Mouse (Mus musculus) neutrophil, adult 5-6 weeks (primary cell): ENCODE measurements at regions not wholly inside any gene's neighbourhood (a gene's known extent, or its start where the extent isn't known, plus 50 kb on each side); places are given as distances from the start of the nearest gene placed in this dataset.
"Not testable (repeated sequence)": the region's sequence is repeated elsewhere in the genome, so short reads cannot be mapped to it uniquely, and the experiment has no call there.

Experiments
- ATAC-seq: fragments of 151-379, 151-347 bp; 2 replicates; pipeline ENCODE4 v1.8.0; 2017; ENCODE audit warnings: mild to moderate bottlenecking, moderate TSS enrichment; ENCODE audit not compliant: insufficient number of reproducible peaks, poor library complexity, low FRiP score, severe bottlenecking; ENCODE audit errors: extremely low read depth

DNA sequence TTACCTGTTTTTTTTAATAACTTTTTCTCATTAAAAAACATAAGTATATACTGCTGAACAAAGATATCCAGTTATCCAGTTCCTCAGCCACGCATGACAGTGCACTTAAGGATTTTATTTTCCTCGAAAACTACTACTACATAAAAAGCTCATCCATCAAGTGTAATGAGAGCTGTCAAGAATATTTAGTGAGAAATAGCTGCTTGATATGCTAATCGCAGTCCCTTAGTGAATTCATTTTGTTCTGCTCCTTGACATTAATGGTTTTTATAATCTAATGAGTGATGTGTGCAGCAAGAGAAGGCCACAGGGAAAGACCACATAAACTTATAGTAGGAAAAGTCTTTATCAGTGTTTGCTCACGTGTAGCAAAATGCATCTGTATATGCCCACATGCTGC, 754.0 kb upstream of the Slc39a10 start:
- no peak for ATAC-seq

DNA sequence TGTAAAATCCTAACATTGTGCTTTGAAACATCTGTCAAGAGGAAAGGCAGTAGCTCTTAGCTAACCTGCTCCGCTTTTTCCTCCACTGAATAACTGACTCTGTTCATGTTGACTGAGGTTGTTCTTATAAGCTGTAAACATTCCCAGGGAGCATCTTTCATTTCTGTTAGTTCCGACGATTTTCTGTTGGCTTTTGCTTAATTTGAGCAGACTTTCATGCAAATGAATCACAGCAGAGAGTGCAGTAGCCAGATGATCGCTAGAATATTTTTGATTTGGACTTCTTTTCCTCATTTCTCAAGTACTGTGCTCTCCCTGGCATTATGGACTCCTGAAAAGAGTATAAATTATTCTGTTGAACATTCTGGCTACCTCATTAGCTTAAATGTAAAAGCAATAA, 713.9 kb upstream of the Slc39a10 start:
- ATAC-seq, result no peak

DNA sequence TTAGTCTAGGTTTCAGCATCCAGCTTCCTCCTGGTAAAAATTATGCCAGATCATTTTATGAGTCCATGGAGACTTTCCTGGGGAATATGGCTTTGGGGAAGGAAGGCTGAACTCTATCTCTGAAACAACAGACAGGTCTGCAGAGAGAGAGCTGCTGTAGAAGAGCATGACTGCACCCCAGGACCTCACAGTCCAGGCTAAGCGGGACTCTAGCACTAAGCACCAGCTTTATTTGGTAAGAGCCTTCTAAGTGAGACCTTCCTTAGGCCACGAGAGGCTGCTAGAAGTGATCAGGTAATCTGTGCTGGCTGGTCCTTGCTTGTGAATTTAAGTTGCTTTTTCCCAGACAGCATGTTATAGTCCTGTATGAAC, 711.3 kb upstream of the Slc39a10 start:
- ATAC-seq, result no peak

DNA sequence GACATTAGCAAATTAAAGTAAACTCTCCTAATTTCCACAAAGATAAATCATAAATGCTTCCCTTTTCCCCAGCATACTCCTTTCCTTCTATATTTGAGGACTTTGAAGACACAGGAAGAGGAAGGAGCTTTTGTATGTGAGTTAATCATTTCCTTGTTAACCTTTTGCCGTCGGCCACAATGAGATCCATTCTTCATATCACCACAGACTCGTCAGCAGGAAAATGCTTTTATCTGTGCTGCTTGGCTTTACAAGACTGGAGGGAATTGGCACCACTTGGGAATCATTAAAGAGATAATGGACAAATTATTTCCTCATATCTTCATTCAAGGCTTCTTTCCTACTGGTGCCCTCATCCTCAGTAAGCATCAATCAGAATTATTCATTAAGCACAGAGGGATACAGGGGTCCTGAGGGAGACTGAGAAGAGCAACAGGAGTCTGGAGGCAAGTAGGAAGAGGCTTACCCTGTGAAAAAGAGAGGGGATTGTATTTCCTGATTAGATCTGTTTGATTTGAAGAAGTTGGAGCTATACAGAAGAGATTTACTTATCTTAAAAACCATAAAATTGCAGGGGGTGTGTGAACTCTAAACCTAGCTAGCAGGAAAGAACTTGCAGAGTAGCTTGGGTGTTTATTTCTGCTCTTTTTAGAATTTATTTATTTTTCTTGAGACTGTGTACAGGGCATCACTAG, 710.8 kb upstream of the Slc39a10 start:
- ATAC-seq, result no peak

DNA sequence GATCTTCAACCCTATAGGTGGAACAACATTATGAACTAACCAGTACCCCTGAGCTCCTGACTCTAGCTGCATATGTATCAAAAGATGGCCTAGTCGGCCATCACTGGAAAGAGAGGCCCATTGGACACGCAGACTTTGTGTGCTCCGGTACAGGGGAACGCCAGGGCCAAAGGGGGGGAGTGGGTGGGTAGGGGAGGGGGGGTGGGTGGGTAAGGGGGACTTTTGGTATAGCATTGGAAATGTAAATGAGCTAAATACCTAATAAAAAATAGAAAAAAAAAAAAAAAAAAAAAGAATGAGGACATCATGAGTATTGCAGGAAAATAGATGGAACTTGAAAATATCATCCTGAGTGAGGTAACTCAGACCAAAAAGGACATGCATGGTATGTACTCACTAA, 701.0 kb upstream of the Slc39a10 start:
- ATAC-seq, result not testable (repeated sequence)

DNA sequence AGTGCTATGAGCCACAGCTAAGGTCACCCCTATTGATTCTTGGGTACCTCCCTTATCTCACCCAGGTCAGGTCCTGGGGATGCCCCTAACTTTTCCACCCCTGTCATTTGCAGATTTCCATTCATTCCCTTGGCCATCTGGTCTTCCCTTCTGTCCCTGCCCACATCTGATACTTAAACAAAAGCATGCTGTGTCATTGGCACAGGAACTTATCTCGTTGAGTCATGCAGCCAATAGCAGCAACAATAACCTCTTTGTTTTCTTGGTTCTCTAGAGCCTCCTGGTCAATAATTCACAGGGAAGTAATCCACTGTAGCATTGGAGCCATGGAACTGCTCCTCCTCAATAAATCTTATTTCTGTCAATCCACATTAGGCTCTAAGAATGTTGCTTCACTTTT, 653.0 kb upstream of the Slc39a10 start:
- ATAC-seq, result no peak

DNA sequence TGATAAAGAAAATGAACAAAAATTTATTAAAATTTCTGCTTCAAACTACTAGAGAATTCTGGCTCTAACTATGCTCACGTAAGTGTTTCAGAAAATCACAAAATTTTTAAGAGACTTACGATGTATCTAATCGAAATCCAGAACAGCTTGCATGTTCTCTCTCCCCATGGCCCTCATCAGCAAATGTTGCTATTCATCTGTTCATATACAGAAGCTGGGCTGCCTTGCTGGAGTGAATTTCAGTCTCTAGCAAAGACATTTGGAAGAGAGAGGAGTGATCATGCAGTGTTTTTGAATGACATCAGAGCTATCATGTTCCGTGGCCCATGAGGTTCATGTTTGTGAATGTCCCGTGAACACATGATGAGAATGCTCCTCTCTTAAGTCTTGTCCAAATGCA, 618.8 kb upstream of the Slc39a10 start:
- no peak for ATAC-seq

DNA sequence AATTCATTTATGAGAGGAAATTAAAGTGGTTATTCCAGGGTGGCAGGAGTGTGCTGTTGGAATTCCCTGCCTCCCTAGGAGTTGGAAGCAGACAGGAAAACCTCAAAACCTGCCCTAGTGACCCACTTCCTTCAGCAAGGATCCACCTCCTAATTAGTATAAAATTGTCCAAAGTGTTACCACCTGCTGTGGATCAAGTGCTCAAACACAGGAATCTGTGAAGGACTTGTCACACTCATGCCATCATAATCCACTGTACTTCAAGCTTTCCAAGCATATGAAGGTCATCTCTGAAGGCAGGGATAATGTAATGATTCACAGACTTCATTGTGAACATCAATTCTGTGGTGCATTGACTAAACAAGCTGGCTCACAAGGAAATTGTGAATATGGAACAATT, 615.1 kb upstream of the Slc39a10 start:
- ATAC-seq, result no peak

DNA sequence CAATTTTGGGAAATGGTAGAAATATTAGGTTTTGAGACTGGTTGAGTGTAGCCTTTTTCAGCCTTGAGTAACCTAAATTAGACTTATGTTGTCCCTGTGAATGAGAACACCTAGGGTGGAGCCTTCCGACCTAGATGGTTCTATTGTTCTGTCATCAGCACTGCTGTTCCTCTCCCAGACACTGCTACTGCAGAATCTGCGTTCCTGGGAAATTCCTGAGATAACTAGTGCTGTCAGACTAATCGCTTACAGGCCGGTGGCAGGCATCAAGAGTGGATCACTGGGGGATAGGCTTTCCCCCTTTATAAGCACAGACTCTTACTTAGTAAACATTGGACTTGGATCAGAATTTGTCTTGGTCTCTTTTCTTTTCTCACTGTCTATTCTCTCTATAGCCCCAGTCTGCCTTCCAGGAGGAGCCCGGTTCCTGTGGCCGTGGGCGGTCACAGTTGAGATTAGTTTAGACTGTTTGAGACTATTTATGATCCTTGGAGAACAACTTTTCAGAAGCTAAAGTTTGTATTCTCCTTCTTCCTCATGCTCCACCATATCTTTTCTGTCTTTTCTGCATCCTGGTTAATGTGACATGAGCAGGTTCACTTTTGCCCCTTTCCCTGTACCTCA, 596.0 kb upstream of the Slc39a10 start:
- ATAC-seq, result no peak

DNA sequence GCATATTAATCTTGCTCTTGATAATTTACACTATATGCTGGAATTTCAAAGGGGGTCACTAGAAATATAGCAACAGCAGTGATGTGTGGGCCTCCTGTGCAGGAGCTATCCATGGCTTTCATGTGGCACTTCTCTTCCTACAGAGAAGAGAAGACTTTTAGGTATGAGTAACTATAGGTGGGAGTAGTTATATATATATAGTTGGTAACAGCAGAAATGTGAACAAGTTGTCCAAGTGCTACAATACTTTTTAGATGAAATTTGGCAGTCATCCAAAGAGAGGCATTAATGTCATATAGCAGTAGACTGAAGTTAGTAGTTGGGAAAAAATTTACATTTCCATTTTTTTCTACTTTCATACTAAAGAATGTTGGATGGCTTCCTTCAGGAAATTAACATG, 593.4 kb upstream of the Slc39a10 start:
- no peak for ATAC-seq

DNA sequence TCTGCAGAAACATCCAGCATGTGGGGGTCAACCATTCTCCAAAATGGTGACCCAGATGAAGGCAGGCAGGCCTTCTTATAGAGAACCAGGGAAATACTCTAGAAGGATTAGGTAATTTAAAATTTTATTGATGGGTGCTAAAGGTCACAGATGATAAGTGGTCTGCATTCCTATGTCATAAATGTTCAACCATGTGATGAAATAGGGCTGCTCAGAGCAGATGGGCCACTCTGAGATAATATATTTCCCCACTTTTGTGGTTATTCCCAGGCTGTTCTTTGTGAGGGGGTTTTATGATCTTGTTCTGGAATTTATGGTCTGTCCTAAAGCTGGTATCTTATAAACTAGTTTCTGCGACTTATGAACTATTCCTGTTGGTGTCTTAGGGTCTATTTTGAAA, 586.4 kb upstream of the Slc39a10 start:
- no peak for ATAC-seq

DNA sequence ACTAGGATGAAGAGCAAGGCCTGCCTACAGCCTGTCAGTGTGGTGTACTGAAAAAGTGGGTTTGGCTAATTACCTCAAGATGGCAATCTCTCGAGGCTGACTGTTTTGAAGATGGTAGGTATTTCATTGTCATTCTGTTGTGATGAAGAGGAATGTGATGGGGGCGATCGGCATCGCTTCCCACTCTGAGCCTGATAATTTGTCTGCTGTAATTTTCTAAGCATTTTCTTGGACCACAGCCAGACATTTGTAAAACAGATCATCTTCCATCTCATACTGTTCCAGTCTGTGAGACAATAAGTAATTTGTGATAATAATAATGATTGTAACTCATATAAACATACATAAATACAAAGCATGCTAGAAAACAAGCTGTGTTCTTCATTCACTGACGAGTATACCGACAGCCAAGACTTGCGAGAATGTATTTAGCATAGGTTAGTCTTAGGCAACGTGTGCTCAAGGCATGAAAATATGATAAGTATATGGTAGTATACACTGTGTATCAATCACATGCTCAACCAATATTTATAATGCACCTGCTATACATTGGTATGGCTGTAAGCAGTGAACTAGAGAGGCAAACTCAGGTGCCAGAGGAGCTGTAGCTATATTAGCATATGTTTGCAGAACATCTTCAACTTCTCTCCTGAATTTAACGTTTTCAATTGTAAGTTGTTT, 574.1 kb upstream of the Slc39a10 start:
- no peak for ATAC-seq

DNA sequence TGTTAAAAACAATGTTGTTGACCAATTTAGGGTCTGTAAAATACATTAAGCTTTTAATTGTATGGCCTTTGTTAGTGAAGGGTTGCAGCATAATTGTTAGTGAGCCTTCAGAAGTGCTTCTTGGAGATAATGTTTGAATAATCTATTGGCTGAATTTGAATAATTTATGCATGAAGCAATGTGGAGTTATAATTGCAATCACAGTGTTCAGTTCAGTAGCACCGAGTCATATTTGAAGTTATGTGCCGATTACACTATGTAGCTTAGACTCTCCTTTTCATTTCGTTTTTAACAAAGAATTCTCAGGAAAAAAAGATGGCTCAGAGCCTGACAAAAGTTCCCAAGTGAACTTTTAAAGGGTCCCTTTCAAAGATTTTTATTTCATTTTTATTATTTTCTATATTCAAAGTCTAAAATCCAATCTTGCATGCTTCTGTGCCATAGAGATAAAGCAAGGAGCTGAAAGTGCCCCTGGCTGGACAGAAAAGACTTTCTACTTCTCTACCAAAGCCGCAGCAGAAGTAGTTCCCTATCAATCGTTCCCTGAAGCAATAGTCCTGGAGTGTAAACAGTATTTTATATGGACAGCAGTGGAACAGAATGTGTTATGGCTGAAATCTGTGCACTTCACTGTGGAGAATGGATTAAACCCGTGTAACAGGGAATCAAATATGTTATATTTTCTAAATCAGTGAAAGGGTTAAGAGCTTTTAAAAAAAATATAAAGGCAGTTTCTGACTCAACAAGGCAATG, 556.3 kb upstream of the Slc39a10 start:
- no peak for ATAC-seq

DNA sequence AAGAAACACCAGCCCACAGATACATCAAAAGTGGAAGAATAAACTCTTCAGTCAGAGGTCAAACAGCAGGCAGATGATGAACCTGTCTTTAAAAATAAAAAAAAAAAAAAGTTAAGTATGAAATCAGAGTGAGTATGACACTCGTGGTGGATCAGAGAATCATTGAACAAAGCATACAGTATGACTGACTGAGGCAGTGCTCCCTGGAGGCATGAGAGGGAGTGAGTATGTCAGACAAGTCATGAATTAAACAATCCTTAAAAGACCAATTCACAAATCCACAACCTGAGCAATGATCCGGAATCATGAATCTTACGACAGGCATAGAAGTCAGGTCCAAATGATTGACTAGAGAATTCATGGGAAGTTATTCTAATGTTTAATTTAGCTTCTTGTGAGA, 555.4 kb upstream of the Slc39a10 start:
- no peak for ATAC-seq

DNA sequence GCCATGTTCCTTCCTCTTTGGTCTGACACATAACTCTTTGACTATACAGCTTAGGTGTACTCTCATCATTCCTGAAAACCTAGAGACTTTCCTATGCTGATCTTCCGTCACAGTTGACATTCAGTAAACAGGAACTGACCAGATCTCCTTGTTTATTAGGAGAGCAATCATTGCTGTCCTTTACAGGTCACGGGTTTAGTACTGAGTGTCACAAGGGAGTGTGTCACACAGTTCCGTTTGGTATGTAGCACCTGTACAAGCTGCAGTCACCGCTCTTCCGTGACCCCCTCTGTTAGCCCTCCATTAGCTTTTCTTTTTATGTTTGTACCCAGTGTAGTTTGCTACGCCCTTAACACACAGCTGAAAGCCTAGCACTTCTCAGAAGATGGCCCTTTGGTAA, 553.4 kb upstream of the Slc39a10 start:
- ATAC-seq, result no peak

DNA sequence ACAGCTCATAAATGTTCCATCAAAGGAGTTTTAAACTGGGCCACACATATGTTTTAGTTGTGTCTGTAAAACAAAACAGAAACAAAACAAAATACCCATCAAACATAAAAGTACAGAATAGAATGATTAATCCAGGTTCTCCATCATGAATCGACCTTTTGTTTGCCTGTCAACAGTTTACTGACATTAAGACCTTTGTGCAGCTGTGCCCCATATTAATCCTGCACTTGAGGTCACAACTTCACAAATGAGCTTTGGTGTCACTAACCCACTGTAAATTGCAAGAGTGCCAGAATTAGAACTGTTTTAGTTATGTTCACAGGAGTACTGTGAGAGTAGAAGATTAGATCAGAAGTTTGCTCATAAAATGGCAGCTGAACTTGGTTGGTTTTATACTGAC, 540.2 kb upstream of the Slc39a10 start:
- no peak for ATAC-seq

DNA sequence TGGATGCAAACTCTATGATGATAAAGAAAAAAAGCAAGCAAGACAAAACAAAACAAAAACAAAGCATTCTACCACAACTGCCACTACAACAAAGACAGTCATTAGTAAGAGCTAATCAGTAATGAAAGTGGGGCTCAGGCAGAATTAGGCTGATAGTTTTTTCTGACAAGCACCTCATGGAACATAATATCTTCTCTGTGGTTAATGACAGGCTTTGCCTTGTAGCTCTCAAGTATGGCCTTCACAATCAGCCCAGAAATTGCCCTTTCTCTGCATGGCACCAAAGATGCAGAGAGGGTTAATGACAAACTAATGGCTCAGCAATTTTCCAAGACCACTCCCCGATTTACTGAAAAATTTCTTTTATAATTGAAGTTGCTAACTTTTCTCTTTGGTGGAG, 512.5 kb upstream of the Slc39a10 start:
- ATAC-seq, result no peak

DNA sequence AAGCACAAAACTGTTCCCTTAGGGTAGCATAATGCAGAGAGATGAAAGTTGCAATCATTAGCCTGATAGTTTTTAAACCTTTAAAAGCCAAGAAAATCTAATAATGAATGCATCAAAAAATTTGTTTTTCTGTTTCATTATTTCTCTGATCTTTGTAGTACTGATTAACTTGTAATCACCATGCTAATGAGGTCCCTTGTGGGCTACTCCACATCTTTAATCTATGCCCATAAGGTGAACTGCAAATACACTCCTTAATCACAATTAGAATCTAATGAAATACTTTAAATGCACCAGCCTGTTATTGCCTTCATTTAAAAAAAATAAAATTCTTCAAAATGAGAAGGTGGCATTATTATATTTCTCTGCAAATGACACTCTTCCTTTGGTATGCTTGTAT, 493.9 kb upstream of the Slc39a10 start:
- ATAC-seq, result no peak

DNA sequence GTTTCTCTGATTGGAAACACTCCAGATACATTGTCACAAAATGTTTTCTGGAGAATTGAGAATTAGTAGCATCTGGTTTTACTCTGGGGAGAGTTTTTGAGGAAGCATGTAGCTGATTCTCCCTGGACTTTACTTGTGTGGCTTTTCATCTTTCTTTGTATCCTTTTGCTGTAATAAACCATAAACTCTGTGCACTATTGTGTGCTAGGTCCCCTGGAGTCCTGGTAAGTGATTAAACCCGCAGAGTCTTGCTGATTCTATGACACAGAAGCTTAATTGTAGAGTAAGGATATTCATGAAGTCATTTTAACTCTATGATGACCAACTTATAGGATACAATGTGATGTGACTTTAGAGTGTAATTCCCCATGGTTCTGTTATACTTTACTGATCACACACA, 486.1 kb upstream of the Slc39a10 start:
- no peak for ATAC-seq
